Mouse (Mus musculus) olfactory bulb, adult 2 months (tissue): ENCODE measurements around the gene Gm10197.

Source experiments
- CTCF ChIP-seq: fragments of 200-500 bp; IDR thresholded peaks from 2 replicates; pipeline ENCODE4 v1.5.1; 2012; ENCODE audit warnings: low read depth, mild to moderate bottlenecking, low read length, moderate library complexity; ENCODE audit not compliant: insufficient read depth
- POLR2A ChIP-seq: fragments of 200-500 bp; IDR thresholded peaks from 2 replicates; pipeline ENCODE4 v1.6.1; 2012; ENCODE audit warnings: mild to moderate bottlenecking, low read depth, low read length, moderate library complexity; ENCODE audit not compliant: insufficient read depth

DNA sequence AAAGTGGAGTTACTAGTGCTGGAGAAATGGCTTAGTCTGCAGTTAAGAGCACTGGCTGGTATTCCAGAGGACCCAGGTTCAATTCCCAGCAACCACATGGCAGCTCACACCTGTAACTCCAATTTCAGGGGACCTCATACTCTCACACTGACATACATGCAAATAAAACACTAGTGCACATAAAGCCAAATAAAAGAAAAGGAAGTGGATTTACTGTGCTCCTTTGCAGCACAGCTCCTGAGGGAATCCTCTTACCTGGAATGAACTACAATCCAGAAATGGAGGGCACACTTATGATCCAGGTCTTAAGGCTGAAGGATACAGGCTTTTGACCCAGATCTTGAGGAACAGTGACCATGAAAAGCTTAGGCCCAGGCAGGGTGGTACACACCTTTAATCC is 22.1 kb upstream of the Gm10197 start:
- no peak for TF ChIP-seq POLR2A
- TF ChIP-seq CTCF = no peak
